Mouse (Mus musculus) megakaryocyte, adult 5-6 weeks (primary cell): ENCODE results near the gene Zfp605. TPM values are rescaled to one million over a fixed set of nuclear protein-coding genes. Genes with fewer than 3 reads are reported as not detected.
"Not testable (repeated sequence)": the region's sequence is repeated elsewhere in the genome, so short reads cannot be mapped to it uniquely, and the experiment has no call there.

Experiments
- ATAC-seq: 2 replicates; pipeline ENCODE4 v1.8.0; 2016; ENCODE audit warnings: mild to moderate bottlenecking, inconsistent platforms; ENCODE audit not compliant: poor library complexity, severe bottlenecking
- total RNA-seq, 2 experiments: library from RNA; stranded (forward) in 1 of 2; stranded (reverse) in 1 of 2; fragments of 153-499, 151-499 nt in 1 of 2; fragments of 221-1000, 200-1000 nt in 1 of 2; gene quantifications; 2 replicates each; pipeline versions ENCODE4 v1.2.3 to v1.2.4; 2015 to 2017

Gene Zfp605
- total RNA-seq (2015) (2.5 and 4.2 TPM in 2 replicates), total RNA-seq (2017) (5.9 and 8.1 TPM in 2 replicates)

- ATAC-seq, result peak; percentile 43
These were observed at the start of gene Zfp605 for GRCm38 (mm10) chr5:110109991-110110441. TSS of gene Zfp605 (plus strand) at chr5:110110092.

GRCm38 (mm10) chr5:110072413-110072812 lies 37.5 kb upstream of the Zfp605 start, which contains the start of gene Gm17655:
TSS of gene Gm17655 (minus strand) at chr5:110072513.
- ATAC-seq, result not testable (repeated sequence)

DNA sequence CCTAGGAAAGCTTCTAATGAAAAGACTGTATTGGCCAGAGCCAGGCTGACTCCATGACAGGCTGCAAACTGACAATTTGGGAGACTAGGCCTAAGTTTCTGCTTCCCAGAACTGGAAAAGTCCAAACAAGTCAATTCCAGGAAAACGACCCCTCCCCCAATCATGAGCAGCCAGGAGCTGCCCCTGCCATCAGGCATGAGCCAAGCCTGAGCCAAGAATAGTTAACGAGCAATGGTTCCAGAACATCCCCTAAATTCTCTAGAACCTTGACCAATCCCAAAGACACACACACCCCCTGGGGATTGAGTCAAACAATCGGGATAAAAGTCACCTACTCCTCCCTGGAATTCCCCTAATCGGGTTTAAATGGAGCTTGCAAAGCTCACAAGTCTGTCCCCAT lies 26.9 kb upstream of the Zfp605 start:
- ATAC-seq, result no peak

- no peak for ATAC-seq
These were observed 23.6 kb upstream of the Zfp605 start for GRCm38 (mm10) chr5:110086161-110086866.

DNA sequence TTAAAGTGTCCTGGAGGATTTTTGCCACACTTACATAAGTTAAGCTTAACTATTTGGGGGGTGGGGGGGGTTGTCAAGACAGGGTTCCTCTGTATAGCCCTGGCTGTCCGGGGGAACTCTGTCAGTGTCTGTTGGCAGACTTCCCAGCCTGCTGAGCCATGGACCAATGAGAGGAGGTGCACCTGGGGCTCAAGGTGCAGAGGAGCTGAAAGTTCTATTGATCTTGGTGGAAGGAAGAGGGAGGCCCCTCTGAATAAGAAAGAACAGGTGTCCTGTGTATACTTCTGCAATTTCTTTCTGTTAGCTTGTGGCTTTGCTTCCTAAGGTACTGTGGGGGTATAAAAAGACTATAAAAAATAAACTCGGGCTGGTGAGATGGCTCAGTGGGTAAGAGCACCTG lies 18.3 kb upstream of the Zfp605 start:
- no peak for ATAC-seq

DNA sequence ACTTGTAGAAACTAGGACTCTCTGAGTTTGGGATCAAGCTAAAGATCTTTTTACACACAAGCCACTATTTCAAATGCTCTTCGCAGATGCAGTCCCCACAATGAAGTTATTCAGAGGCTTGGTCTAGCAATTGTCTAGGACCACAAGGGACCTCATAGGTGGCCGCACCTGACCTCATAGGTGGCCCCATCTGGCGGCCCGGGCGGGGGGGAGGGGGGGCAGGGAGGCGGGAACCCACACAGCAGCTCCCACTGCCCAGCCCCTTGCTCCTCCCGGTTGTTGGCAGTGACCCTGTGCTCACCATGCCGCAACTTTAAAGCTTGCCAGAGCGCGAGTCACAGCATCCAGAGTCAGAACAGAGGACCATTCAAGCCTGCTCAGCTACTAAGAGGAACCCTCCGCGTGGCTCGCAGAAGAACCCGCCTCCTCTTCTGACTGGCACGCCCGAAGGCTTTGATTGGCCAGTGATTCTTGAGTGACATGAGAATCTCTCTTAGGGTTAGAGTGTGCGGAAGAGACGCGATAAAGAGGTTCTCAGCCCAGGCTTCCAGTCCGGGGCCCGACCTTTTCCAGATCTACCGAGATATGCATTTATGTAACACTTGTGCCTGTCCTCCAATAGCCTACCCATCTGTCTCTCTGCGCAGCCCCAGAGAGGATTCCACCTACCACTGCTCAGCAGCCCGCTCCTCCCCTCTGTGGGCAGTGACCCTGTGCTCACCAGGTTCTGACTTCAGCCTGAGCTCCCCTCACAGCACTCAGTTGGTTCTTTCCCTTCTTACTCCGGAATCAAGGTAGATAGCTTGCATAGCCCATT lies 15.7 kb upstream of the Zfp605 start, which contains the start of gene Gm35315:
Gene Gm35315, minus strand, starts transcription at position 391 of the 817 bp plus-strand sequence.
- ATAC-seq, result peak; percentile 99

GRCm38 (mm10) chr5:110094847-110095213 lies 15.1 kb upstream of the Zfp605 start:
- peak; percentile 38 for ATAC-seq

DNA sequence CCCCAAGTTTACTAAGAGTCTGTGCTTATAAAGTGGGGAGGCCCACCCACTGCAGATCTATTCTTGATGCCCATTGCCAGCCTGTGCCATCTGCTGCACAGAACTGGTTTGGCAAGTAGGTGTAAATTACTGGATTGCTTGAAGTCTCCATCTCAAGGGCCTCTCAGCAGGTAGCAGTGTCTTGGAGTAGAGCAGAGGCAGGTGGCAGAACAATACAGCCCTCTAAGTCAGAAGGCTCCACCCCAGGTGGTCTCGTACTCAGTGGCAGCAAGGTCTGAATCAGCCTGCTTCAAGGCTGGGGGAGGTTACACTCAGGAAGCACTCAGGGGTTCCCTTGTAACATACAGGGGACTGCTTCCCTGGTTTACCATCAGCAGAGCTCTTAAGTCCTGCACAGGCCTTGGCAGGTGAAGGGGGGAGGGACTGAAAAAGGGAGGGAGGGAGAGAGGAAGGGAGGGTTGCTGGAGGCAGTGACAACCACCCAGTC lies 10.9 kb upstream of the Zfp605 start:
- ATAC-seq, result no peak

DNA sequence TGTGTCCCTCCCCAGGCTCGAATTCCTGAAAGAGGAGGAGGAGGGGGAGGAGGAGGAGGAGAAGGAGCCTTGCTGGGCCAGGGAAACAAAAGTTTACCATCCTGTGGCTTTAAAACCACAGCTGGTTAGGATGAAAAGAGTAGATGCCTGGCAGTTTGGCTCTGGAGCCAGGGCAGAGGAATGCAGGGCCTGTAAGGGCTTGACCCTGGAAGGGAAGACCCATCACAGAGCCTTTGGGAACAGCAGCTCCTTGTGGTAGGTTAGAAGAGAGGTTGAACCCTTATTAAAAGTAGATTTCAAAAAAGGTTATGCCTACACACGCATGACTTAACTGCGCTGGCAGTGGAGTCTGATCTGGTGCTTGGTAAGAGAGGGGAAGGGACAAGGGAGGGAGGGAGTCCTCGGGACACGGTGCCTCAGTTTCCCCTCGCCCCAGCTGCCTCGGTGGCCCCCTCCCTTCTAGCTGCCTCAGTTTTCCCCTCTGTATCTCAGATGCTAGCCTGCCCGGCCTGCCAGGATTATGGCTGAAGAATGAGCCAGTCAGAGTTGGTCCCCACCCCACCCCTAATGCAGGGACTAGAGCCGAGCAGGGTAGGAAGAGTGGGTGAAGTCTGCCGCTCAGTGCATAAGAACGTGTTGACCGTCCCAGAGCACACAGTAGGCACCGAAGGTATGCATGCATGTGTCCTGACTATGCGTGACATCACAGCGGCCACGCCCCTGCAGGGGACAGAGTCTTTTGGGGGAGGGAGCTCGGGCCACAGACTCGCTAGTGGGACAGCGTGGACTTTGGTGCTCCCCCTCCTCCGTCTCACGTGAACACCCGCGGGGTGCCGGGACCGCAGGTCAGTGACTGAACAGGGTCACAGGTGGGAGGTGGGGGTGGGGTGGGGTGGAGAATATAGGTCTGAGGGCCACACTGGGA lies 10.0 kb upstream of the Zfp605 start, which contains the start of gene Plcxd1:
Gene Plcxd1, plus strand, starts transcription at position 314 of the 925 bp plus-strand sequence.
- ATAC-seq, result no peak

GRCm38 (mm10) chr5:110100921-110101631 lies 8.8 kb upstream of the Zfp605 start:
- peak; percentile 29 for ATAC-seq

DNA sequence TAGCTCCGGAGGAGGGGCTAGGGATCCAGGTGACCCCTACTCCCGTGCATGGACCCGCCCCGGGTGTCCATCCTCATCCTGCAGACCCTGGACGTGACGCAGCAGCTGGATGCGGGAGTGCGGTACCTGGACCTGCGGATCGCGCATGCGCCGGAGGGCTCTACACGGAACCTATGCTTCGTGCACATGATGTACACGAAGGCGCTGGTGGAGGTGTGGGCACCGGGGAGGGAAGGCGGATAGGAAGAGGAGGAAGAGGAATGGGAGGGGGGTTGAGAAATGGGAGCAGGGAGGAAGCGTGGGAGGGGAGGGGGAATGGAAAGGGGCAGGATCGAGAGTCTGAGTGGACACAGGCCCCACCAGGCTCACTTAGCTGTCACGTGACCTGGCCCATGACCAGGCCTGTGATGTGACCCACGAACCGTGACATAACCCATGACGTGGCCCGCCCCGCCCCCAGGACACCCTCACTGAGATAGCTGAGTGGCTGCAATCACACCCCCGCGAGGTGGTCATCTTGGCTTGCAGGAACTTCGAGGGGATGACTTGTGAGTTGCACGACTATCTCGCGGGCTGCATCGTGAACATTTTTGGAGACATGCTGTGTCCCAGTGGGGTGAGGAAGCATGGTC lies 8.1 kb upstream of the Zfp605 start:
- ATAC-seq, result peak; percentile 39

- no peak for ATAC-seq
These were observed 7.5 kb upstream of the Zfp605 start for GRCm38 (mm10) chr5:110102429-110102828.

DNA sequence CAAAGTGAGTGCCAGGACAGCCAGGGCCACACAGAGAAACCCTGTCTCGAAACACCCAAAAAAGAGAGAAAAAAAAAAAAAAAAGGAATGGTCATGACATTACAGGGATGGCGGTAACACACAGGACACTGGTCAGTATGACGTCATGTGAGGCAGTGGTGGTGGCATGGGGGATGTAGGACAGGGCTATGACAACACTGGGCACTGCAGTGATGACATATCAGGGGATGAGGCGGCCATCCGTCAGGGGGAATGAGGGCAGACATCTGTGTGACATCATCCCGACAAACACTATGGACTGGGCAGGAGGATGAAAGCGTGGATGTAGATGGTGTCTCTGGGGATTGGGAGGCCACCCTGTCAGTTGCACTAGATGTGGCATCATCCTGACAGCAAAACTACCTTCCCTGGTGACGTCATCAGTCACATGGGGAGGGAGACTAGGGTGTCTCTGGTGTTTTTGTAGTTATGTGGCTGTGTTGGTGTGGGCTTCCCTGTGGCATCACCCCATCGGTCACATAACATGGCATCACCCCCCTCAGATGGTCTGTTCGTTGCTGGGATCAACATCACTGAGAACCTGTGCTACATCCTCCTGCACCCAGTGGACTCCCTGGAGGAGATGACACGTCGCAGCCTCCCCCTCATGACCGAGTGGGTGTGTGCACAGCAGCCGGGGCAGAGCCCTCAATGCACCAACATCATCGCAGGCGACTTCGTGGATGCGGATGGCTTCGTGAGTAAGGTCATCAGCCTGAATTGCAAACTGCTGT lies 6.9 kb upstream of the Zfp605 start:
- no peak for ATAC-seq

GRCm38 (mm10) chr5:110103901-110104615 lies 5.8 kb upstream of the Zfp605 start:
- no peak for ATAC-seq

- no peak for ATAC-seq
These were observed 5.1 kb upstream of the Zfp605 start for GRCm38 (mm10) chr5:110104616-110105380.

GRCm38 (mm10) chr5:110106140-110106871 lies 3.6 kb upstream of the Zfp605 start:
- ATAC-seq, result no peak
